Mouse (Mus musculus): ENCODE measurements around the gene S1pr1. TPM values are rescaled to one million over a fixed set of nuclear protein-coding genes. Genes with fewer than 3 reads are reported as not detected.

Gene S1pr1
- polyA plus RNA-seq, 1 experiment from 2014 or later = 17.6 TPM

GRCm38 (mm10) chr3:115746511-115746910 is 31.6 kb upstream of the S1pr1 start:
- H3K9me3 ChIP-seq (ENCODE audit: control insufficient read depth, low read depth, low read length) = no peaks in the 10 kb centered on the region
- 86% methylated on average over 8 of the region's 8 CpGs for WGBS

GRCm38 (mm10) chr3:115745088-115745487 is 30.2 kb upstream of the S1pr1 start:
- ATAC-seq (ENCODE audit: insufficient number of reproducible peaks, insufficient read depth, low FRiP score, low read depth) = no peak
- 88% methylated on average over 11 of the region's 11 CpGs for WGBS
- no peaks in the 10 kb centered on the region for H3K9me3 ChIP-seq (ENCODE audit: control insufficient read depth, low read depth, low read length)
- no peaks in the 10 kb centered on the region for H3K36me3 ChIP-seq (ENCODE audit: control insufficient read depth, insufficient read depth, low read length)
- no peaks in the 10 kb centered on the region for H3K27me3 ChIP-seq (ENCODE audit: control insufficient read depth, insufficient read depth, low read length)
- H3K9ac ChIP-seq (replicated peaks; ENCODE audit: low read depth, low read length) = no peak overlapping the region
- H3K27ac ChIP-seq (ENCODE audit: low read length) = no peak overlapping the region
- no peak overlapping the region for H3K4me3 ChIP-seq (ENCODE audit: low read depth, low read length)
- H3K4me2 ChIP-seq (replicated peaks; ENCODE audit: low read depth, low read length) = no peak overlapping the region
- H3K4me1 ChIP-seq (ENCODE audit: control insufficient read depth, insufficient read depth, low read length) = no peaks in the 10 kb centered on the region

More at GRCm38 (mm10) chr3:115746511-115746910, 31.6 kb upstream of the S1pr1 start:
- Histone ChIP-seq H3K27ac (ENCODE audit: low read length) (no peak overlapping the region), H3K4me2 (replicated peaks; ENCODE audit: low read depth, low read length) (no peak overlapping the region), H3K4me3 (ENCODE audit: low read depth, low read length) (no peak overlapping the region), H3K27me3 (ENCODE audit: control insufficient read depth, insufficient read depth, low read length) (no peaks in the 10 kb centered on the region), H3K36me3 (ENCODE audit: control insufficient read depth, insufficient read depth, low read length) (no peaks in the 10 kb centered on the region), H3K4me1 (ENCODE audit: control insufficient read depth, insufficient read depth, low read length) (no peaks in the 10 kb centered on the region), H3K9ac (replicated peaks; ENCODE audit: low read depth, low read length) (no peak overlapping the region)
- no peak for ATAC-seq (ENCODE audit: insufficient number of reproducible peaks, insufficient read depth, low FRiP score, low read depth)

- H3K27me3 ChIP-seq (ENCODE audit: control insufficient read depth, insufficient read depth, low read length) = no peaks in the 10 kb centered on the region
- no peaks in the 10 kb centered on the region for H3K36me3 ChIP-seq (ENCODE audit: control insufficient read depth, insufficient read depth, low read length)
- no peak for ATAC-seq (ENCODE audit: insufficient number of reproducible peaks, insufficient read depth, low FRiP score, low read depth)
- no peaks in the 10 kb centered on the region for H3K9me3 ChIP-seq (ENCODE audit: control insufficient read depth, low read depth, low read length)
- 35% methylated on average over 2 of the region's 2 CpGs for WGBS
- H3K4me3 ChIP-seq (ENCODE audit: low read depth, low read length) = no peak overlapping the region
- no peak overlapping the region for H3K9ac ChIP-seq (replicated peaks; ENCODE audit: low read depth, low read length)
- H3K4me2 ChIP-seq (replicated peaks; ENCODE audit: low read depth, low read length) = no peak overlapping the region
- H3K4me1 ChIP-seq (ENCODE audit: control insufficient read depth, insufficient read depth, low read length) = no peaks in the 10 kb centered on the region
- no peak overlapping the region for H3K27ac ChIP-seq (ENCODE audit: low read length)
Measured at GRCm38 (mm10) chr3:115738524-115738923, 23.7 kb upstream of the S1pr1 start.

- H3K4me1 ChIP-seq (ENCODE audit: control insufficient read depth, insufficient read depth, low read length) = no peaks in the 10 kb centered on the region
- H3K36me3 ChIP-seq (ENCODE audit: control insufficient read depth, insufficient read depth, low read length) = no peaks in the 10 kb centered on the region
- no peak overlapping the region for H3K4me2 ChIP-seq (replicated peaks; ENCODE audit: low read depth, low read length)
- no peak overlapping the region for H3K27ac ChIP-seq (ENCODE audit: low read length)
- ATAC-seq (ENCODE audit: insufficient number of reproducible peaks, insufficient read depth, low FRiP score, low read depth) = no peak
- 66% methylated on average over 11 of the region's 11 CpGs for WGBS
- no peak overlapping the region for H3K9ac ChIP-seq (replicated peaks; ENCODE audit: low read depth, low read length)
- no peaks in the 10 kb centered on the region for H3K9me3 ChIP-seq (ENCODE audit: control insufficient read depth, low read depth, low read length)
- H3K4me3 ChIP-seq (ENCODE audit: low read depth, low read length) = no peak overlapping the region
- no peaks in the 10 kb centered on the region for H3K27me3 ChIP-seq (ENCODE audit: control insufficient read depth, insufficient read depth, low read length)
Measured at GRCm38 (mm10) chr3:115737785-115738318, 23.0 kb upstream of the S1pr1 start.

- no peak for ATAC-seq (ENCODE audit: insufficient number of reproducible peaks, insufficient read depth, low FRiP score, low read depth)
- 78% methylated on average over 3 of the region's 3 CpGs for WGBS
- no peaks in the 10 kb centered on the region for H3K9me3 ChIP-seq (ENCODE audit: control insufficient read depth, low read depth, low read length)
Measured at GRCm38 (mm10) chr3:115735540-115735939, 20.7 kb upstream of the S1pr1 start.

GRCm38 (mm10) chr3:115734841-115735240 is 20.0 kb upstream of the S1pr1 start:
- WGBS = 63% methylated on average over 3 of the region's 3 CpGs
- no peak overlapping the region for H3K4me3 ChIP-seq (ENCODE audit: low read depth, low read length)

More at GRCm38 (mm10) chr3:115735540-115735939, 20.7 kb upstream of the S1pr1 start:
- H3K36me3 ChIP-seq (ENCODE audit: control insufficient read depth, insufficient read depth, low read length) = no peaks in the 10 kb centered on the region
- no peak overlapping the region for H3K27ac ChIP-seq (ENCODE audit: low read length)
- H3K4me2 ChIP-seq (replicated peaks; ENCODE audit: low read depth, low read length) = no peak overlapping the region
- H3K4me1 ChIP-seq (ENCODE audit: control insufficient read depth, insufficient read depth, low read length) = no peaks in the 10 kb centered on the region
- H3K27me3 ChIP-seq (ENCODE audit: control insufficient read depth, insufficient read depth, low read length) = no peaks in the 10 kb centered on the region
- no peak overlapping the region for H3K4me3 ChIP-seq (ENCODE audit: low read depth, low read length)
- H3K9ac ChIP-seq (replicated peaks; ENCODE audit: low read depth, low read length) = no peak overlapping the region

GRCm38 (mm10) chr3:115730336-115730735 is 15.5 kb upstream of the S1pr1 start:
- no peaks in the 10 kb centered on the region for H3K27me3 ChIP-seq (ENCODE audit: control insufficient read depth, insufficient read depth, low read length)
- no peaks in the 10 kb centered on the region for H3K9me3 ChIP-seq (ENCODE audit: control insufficient read depth, low read depth, low read length)
- H3K4me3 ChIP-seq (ENCODE audit: low read depth, low read length) = no peak overlapping the region
- no peaks in the 10 kb centered on the region for H3K36me3 ChIP-seq (ENCODE audit: control insufficient read depth, insufficient read depth, low read length)
- H3K27ac ChIP-seq (ENCODE audit: low read length) = no peak overlapping the region
- 88% methylated on average over 7 of the region's 7 CpGs for WGBS
- H3K4me2 ChIP-seq (replicated peaks; ENCODE audit: low read depth, low read length) = no peak overlapping the region
- ATAC-seq (ENCODE audit: insufficient number of reproducible peaks, insufficient read depth, low FRiP score, low read depth) = no peak
- H3K4me1 ChIP-seq (ENCODE audit: control insufficient read depth, insufficient read depth, low read length) = no peaks in the 10 kb centered on the region
- H3K9ac ChIP-seq (replicated peaks; ENCODE audit: low read depth, low read length) = no peak overlapping the region

More at GRCm38 (mm10) chr3:115734841-115735240, 20.0 kb upstream of the S1pr1 start:
- no peak overlapping the region for H3K27ac ChIP-seq (ENCODE audit: low read length)
- no peak for ATAC-seq (ENCODE audit: insufficient number of reproducible peaks, insufficient read depth, low FRiP score, low read depth)
- H3K4me2 ChIP-seq (replicated peaks; ENCODE audit: low read depth, low read length) = no peak overlapping the region
- H3K27me3 ChIP-seq (ENCODE audit: control insufficient read depth, insufficient read depth, low read length) = no peaks in the 10 kb centered on the region
- no peaks in the 10 kb centered on the region for H3K4me1 ChIP-seq (ENCODE audit: control insufficient read depth, insufficient read depth, low read length)
- H3K9me3 ChIP-seq (ENCODE audit: control insufficient read depth, low read depth, low read length) = no peaks in the 10 kb centered on the region
- H3K36me3 ChIP-seq (ENCODE audit: control insufficient read depth, insufficient read depth, low read length) = no peaks in the 10 kb centered on the region
- H3K9ac ChIP-seq (replicated peaks; ENCODE audit: low read depth, low read length) = no peak overlapping the region

- Histone ChIP-seq H3K27ac (ENCODE audit: low read length) (no peak overlapping the region), H3K27me3 (ENCODE audit: control insufficient read depth, insufficient read depth, low read length) (no peaks in the 10 kb centered on the region), H3K9ac (replicated peaks; ENCODE audit: low read depth, low read length) (no peak overlapping the region), H3K4me3 (ENCODE audit: low read depth, low read length) (no peak overlapping the region), H3K36me3 (ENCODE audit: control insufficient read depth, insufficient read depth, low read length) (no peaks in the 10 kb centered on the region), H3K9me3 (ENCODE audit: control insufficient read depth, low read depth, low read length) (no peaks in the 10 kb centered on the region), H3K4me1 (ENCODE audit: control insufficient read depth, insufficient read depth, low read length) (no peaks in the 10 kb centered on the region), H3K4me2 (replicated peaks; ENCODE audit: low read depth, low read length) (no peak overlapping the region)
- WGBS = 44% methylated on average over 7 of the region's 7 CpGs
- ATAC-seq (ENCODE audit: insufficient number of reproducible peaks, insufficient read depth, low FRiP score, low read depth) = no peak
Measured at GRCm38 (mm10) chr3:115729187-115729586, 14.3 kb upstream of the S1pr1 start.

- ATAC-seq (ENCODE audit: insufficient number of reproducible peaks, insufficient read depth, low FRiP score, low read depth) = no peak
Measured at GRCm38 (mm10) chr3:115728211-115728610, 13.3 kb upstream of the S1pr1 start.

More at GRCm38 (mm10) chr3:115728211-115728610, 13.3 kb upstream of the S1pr1 start:
- no peak overlapping the region for H3K9ac ChIP-seq (replicated peaks; ENCODE audit: low read depth, low read length)
- no peaks in the 10 kb centered on the region for H3K9me3 ChIP-seq (ENCODE audit: control insufficient read depth, low read depth, low read length)
- no peaks in the 10 kb centered on the region for H3K27me3 ChIP-seq (ENCODE audit: control insufficient read depth, insufficient read depth, low read length)
- no peak overlapping the region for H3K4me2 ChIP-seq (replicated peaks; ENCODE audit: low read depth, low read length)
- 54% methylated on average over 3 of the region's 3 CpGs for WGBS
- H3K36me3 ChIP-seq (ENCODE audit: control insufficient read depth, insufficient read depth, low read length) = no peaks in the 10 kb centered on the region
- H3K27ac ChIP-seq (ENCODE audit: low read length) = no peak overlapping the region
- H3K4me1 ChIP-seq (ENCODE audit: control insufficient read depth, insufficient read depth, low read length) = no peaks in the 10 kb centered on the region
- H3K4me3 ChIP-seq (ENCODE audit: low read depth, low read length) = no peak overlapping the region
